1 mouse cellular context compared by ENCODE assay signal in the genomic region with DNA sequence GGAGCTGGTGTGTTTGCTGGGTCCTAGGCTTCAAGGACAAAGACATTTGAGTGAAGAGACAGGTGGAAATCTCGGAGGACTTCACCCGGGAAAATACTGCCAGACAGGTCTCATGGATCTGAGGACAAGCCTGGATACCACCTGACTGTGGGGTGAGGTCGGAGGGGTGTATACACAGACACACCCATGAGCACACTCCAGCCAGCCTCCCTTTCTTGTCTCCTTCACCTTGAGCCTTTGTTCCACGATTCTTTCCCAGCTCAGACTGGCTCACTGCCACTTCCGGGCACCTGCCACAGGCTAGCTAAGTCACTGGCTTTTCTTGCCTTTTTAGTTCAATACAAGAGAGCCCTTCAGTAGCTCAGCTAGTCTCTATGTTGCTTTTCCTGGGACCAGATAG.
TF ChIP-seq lines count a peak whose summit lies in the region.

No protein-coding gene starts in this region.

TF ChIP-seq in MEL, 35 proteins besides CTCF, POLR2A, EP300 and RAD21:
- TF ChIP-seq TCF12 (IDR thresholded peaks at IDR 0.05; ENCODE audit: low read depth, low read length) (no peak), ZMIZ1 (IDR thresholded peaks at IDR 0.05; ENCODE audit: low read depth, low read length) (no peak), MYC (IDR thresholded peaks at IDR 0.05; ENCODE audit: low read depth, low read length) (no peak), KAT2A (conservative IDR thresholded peaks at IDR 0.05; ENCODE audit: low read depth, low read length) (no peak), USF1 (IDR thresholded peaks at IDR 0.05; ENCODE audit: low read depth, low read length) (0 out of 2 replicates have a peak, but pooled peaks have one; percentile 12)
TF ChIP-seq in MEL: peak in this region for 1.
